Mouse (Mus musculus) frontal cortex, postnatal 14 days (tissue): Measurements from ENCODE around the gene Akip1.

Experiments used
- DNase-seq, 2 experiments: peaks; one replicate each; pipeline ENCODE4 v3.0.0; 2022; ENCODE audit warnings: low spot score in 2 of 2

Gene Akip1

GRCm38 (mm10) chr7:109707023-109707785 lies 3.7 kb downstream of the Akip1 start:
- DNase-seq = peak in 1 of 2 experiments; percentile 26

- no peak for DNase-seq
Measured at GRCm38 (mm10) chr7:109708961-109709382, 5.5 kb downstream of the Akip1 start.

- no peak for DNase-seq
Measured at GRCm38 (mm10) chr7:109710069-109710468, 6.6 kb downstream of the Akip1 start.

- no peak for DNase-seq
Measured at GRCm38 (mm10) chr7:109712198-109712597, 8.7 kb downstream of the Akip1 start.

- DNase-seq = no peak
Measured at GRCm38 (mm10) chr7:109713434-109713982, 10.0 kb downstream of the Akip1 start.

GRCm38 (mm10) chr7:109719286-109719685 lies 15.8 kb downstream of the Akip1 start:
- DNase-seq = no peak

GRCm38 (mm10) chr7:109722618-109723017 lies 19.1 kb downstream of the Akip1 start:
- no peak for DNase-seq

GRCm38 (mm10) chr7:109723114-109723513 lies 19.6 kb downstream of the Akip1 start:
- DNase-seq = no peak

- no peak for DNase-seq
Measured at GRCm38 (mm10) chr7:109723697-109724096, 20.2 kb downstream of the Akip1 start, which contains the start of gene BC051019. BC051019 (minus strand) TSS chr7:109723850.

GRCm38 (mm10) chr7:109731626-109732025 lies 28.1 kb downstream of the Akip1 start, which contains the start of gene Ascl3:
Ascl3 (minus strand) TSS chr7:109731726.
- no peak for DNase-seq

GRCm38 (mm10) chr7:109734806-109735205 lies 31.3 kb downstream of the Akip1 start:
- no peak for DNase-seq

- DNase-seq = no peak
Measured at GRCm38 (mm10) chr7:109739822-109740370, 36.4 kb downstream of the Akip1 start.

- DNase-seq = no peak
Measured at GRCm38 (mm10) chr7:109741060-109741459, 37.6 kb downstream of the Akip1 start.

- no peak for DNase-seq
Measured at GRCm38 (mm10) chr7:109741703-109742102, 38.2 kb downstream of the Akip1 start.

GRCm38 (mm10) chr7:109747747-109748146 lies 44.3 kb downstream of the Akip1 start:
- no peak for DNase-seq

GRCm38 (mm10) chr7:109751427-109752007 lies 48.0 kb downstream of the Akip1 start:
- no peak for DNase-seq

- peak; percentile 69 to 74 for DNase-seq
Measured at GRCm38 (mm10) chr7:109752008-109752925, 48.8 kb downstream of the Akip1 start, which contains the start of gene Tmem9b. Tmem9b (minus strand) TSS chr7:109752875.

- no peak for DNase-seq
Measured at GRCm38 (mm10) chr7:109754034-109754433, 50.5 kb downstream of the Akip1 start.

GRCm38 (mm10) chr7:109756291-109756690 lies 52.8 kb downstream of the Akip1 start:
- no peak for DNase-seq
